Mouse (Mus musculus): ENCODE measurements around the gene Ush1g. TPM values are rescaled to one million over a fixed set of nuclear protein-coding genes. Genes with fewer than 3 reads are reported as not detected.

Gene Ush1g
- polyA plus RNA-seq, 1 experiment, result 0.05 TPM

GRCm38 (mm10) chr11:115364136-115364535, 42.3 kb upstream of the Ush1g start:
- no peak for DNase-seq
- Histone ChIP-seq H3K27ac (ENCODE audit: insufficient read depth, low read depth, low read length) (no peak overlapping the region), H3K36me3 (ENCODE audit: control insufficient read depth, insufficient read depth, low read length) (no peaks in the 10 kb centered on the region), H3K4me3 (ENCODE audit: insufficient read depth, low read depth, low read length) (no peak overlapping the region), H3K27me3 (replicated peaks; ENCODE audit: control insufficient read depth, insufficient read depth, low read length) (no peaks in the 10 kb centered on the region), H3K4me1 (ENCODE audit: control insufficient read depth, insufficient read depth, low read length) (no peaks in the 10 kb centered on the region)
- TF ChIP-seq CTCF (conservative IDR thresholded peaks at IDR 0.05; ENCODE audit: insufficient read depth, insufficient read length, low read depth, low read length) (no peak), POLR2A (IDR thresholded peaks at IDR 0.05; ENCODE audit: low read depth, low read length) (no peak)
- WGBS, result 88% methylated on average over 3 of the region's 3 CpGs

- Histone ChIP-seq H3K36me3 (ENCODE audit: control insufficient read depth, insufficient read depth, low read length) (no peaks in the 10 kb centered on the region), H3K27me3 (replicated peaks; ENCODE audit: control insufficient read depth, insufficient read depth, low read length) (no peaks in the 10 kb centered on the region), H3K4me3 (ENCODE audit: insufficient read depth, low read depth, low read length) (no peak overlapping the region), H3K4me1 (ENCODE audit: control insufficient read depth, insufficient read depth, low read length) (peaks cover 3% of the 10 kb centered on the region; the same call in 1 of the 2 replicates), H3K27ac (ENCODE audit: insufficient read depth, low read depth, low read length) (no peak overlapping the region)
- TF ChIP-seq POLR2A (IDR thresholded peaks at IDR 0.05; ENCODE audit: low read depth, low read length), result no peak
- TF ChIP-seq CTCF (conservative IDR thresholded peaks at IDR 0.05; ENCODE audit: insufficient read depth, insufficient read length, low read depth, low read length), result 0 out of 2 replicates have a peak, but pooled peaks have one; percentile 10
- no peak for DNase-seq
- 68% methylated on average over 6 of the region's 6 CpGs for WGBS
These were observed 37.9 kb upstream of the Ush1g start for GRCm38 (mm10) chr11:115359726-115360125.

GRCm38 (mm10) chr11:115359293-115359692, 37.5 kb upstream of the Ush1g start:
- Histone ChIP-seq H3K27ac (ENCODE audit: insufficient read depth, low read depth, low read length) (no peak overlapping the region), H3K4me3 (ENCODE audit: insufficient read depth, low read depth, low read length) (no peak overlapping the region)

GRCm38 (mm10) chr11:115358468-115358867, 36.6 kb upstream of the Ush1g start:
- Histone ChIP-seq H3K27me3 (replicated peaks; ENCODE audit: control insufficient read depth, insufficient read depth, low read length) (no peaks in the 10 kb centered on the region), H3K36me3 (ENCODE audit: control insufficient read depth, insufficient read depth, low read length) (no peaks in the 10 kb centered on the region), H3K27ac (ENCODE audit: insufficient read depth, low read depth, low read length) (no peak overlapping the region), H3K4me3 (ENCODE audit: insufficient read depth, low read depth, low read length) (no peak overlapping the region), H3K4me1 (ENCODE audit: control insufficient read depth, insufficient read depth, low read length) (peaks cover 3% of the 10 kb centered on the region; the same call in 1 of the 2 replicates)
- TF ChIP-seq POLR2A (IDR thresholded peaks at IDR 0.05; ENCODE audit: low read depth, low read length) (no peak), CTCF (conservative IDR thresholded peaks at IDR 0.05; ENCODE audit: insufficient read depth, insufficient read length, low read depth, low read length) (peak; percentile 47)
- 12% methylated on average over 5 of the region's 5 CpGs for WGBS
- peak; percentile 84 for DNase-seq

More at GRCm38 (mm10) chr11:115359293-115359692, 37.5 kb upstream of the Ush1g start:
- no peak for TF ChIP-seq POLR2A (IDR thresholded peaks at IDR 0.05; ENCODE audit: low read depth, low read length)
- TF ChIP-seq CTCF (conservative IDR thresholded peaks at IDR 0.05; ENCODE audit: insufficient read depth, insufficient read length, low read depth, low read length), result no peak
- Histone ChIP-seq H3K36me3 (ENCODE audit: control insufficient read depth, insufficient read depth, low read length) (no peaks in the 10 kb centered on the region), H3K4me1 (ENCODE audit: control insufficient read depth, insufficient read depth, low read length) (peaks cover 3% of the 10 kb centered on the region; the same call in 1 of the 2 replicates), H3K27me3 (replicated peaks; ENCODE audit: control insufficient read depth, insufficient read depth, low read length) (no peaks in the 10 kb centered on the region)
- DNase-seq, result no peak
- 53% methylated on average over 3 of the region's 3 CpGs for WGBS

- peak; percentile 69 for DNase-seq
- H3K27me3 ChIP-seq (replicated peaks; ENCODE audit: control insufficient read depth, insufficient read depth, low read length), result no peaks in the 10 kb centered on the region
- 10% methylated on average over 8 of the region's 8 CpGs for WGBS
- H3K27ac ChIP-seq (ENCODE audit: insufficient read depth, low read depth, low read length), result no peak overlapping the region
- no peaks in the 10 kb centered on the region for H3K36me3 ChIP-seq (ENCODE audit: control insufficient read depth, insufficient read depth, low read length)
- H3K4me3 ChIP-seq (ENCODE audit: insufficient read depth, low read depth, low read length), result no peak overlapping the region
- TF ChIP-seq CTCF (conservative IDR thresholded peaks at IDR 0.05; ENCODE audit: insufficient read depth, insufficient read length, low read depth, low read length) (peak; percentile 95), POLR2A (IDR thresholded peaks at IDR 0.05; ENCODE audit: low read depth, low read length) (no peak)
- H3K4me1 ChIP-seq (ENCODE audit: control insufficient read depth, insufficient read depth, low read length), result peaks cover 3% of the 10 kb centered on the region; the same call in 1 of the 2 replicates
These were observed 32.3 kb upstream of the Ush1g start for GRCm38 (mm10) chr11:115354183-115354582.

GRCm38 (mm10) chr11:115353375-115353774, 31.5 kb upstream of the Ush1g start:
- 89% methylated on average over 5 of the region's 5 CpGs for WGBS
- Histone ChIP-seq H3K27me3 (replicated peaks; ENCODE audit: control insufficient read depth, insufficient read depth, low read length) (no peaks in the 10 kb centered on the region), H3K27ac (ENCODE audit: insufficient read depth, low read depth, low read length) (no peak overlapping the region), H3K36me3 (ENCODE audit: control insufficient read depth, insufficient read depth, low read length) (no peaks in the 10 kb centered on the region), H3K4me3 (ENCODE audit: insufficient read depth, low read depth, low read length) (no peak overlapping the region), H3K4me1 (ENCODE audit: control insufficient read depth, insufficient read depth, low read length) (no peaks in the 10 kb centered on the region)
- DNase-seq, result no peak
- TF ChIP-seq CTCF (conservative IDR thresholded peaks at IDR 0.05; ENCODE audit: insufficient read depth, insufficient read length, low read depth, low read length) (no peak), POLR2A (IDR thresholded peaks at IDR 0.05; ENCODE audit: low read depth, low read length) (no peak)

- Histone ChIP-seq H3K27ac (ENCODE audit: insufficient read depth, low read depth, low read length) (no peak overlapping the region), H3K4me1 (ENCODE audit: control insufficient read depth, insufficient read depth, low read length) (no peaks in the 10 kb centered on the region), H3K36me3 (ENCODE audit: control insufficient read depth, insufficient read depth, low read length) (no peaks in the 10 kb centered on the region), H3K4me3 (ENCODE audit: insufficient read depth, low read depth, low read length) (no peak overlapping the region), H3K27me3 (replicated peaks; ENCODE audit: control insufficient read depth, insufficient read depth, low read length) (no peaks in the 10 kb centered on the region)
- WGBS, result 66% methylated on average over 4 of the region's 4 CpGs
- no peak for TF ChIP-seq POLR2A (IDR thresholded peaks at IDR 0.05; ENCODE audit: low read depth, low read length)
- no peak for TF ChIP-seq CTCF (conservative IDR thresholded peaks at IDR 0.05; ENCODE audit: insufficient read depth, insufficient read length, low read depth, low read length)
- DNase-seq, result no peak
These were observed 28.1 kb upstream of the Ush1g start for GRCm38 (mm10) chr11:115349976-115350375.
